Mouse (Mus musculus) inflammation-experienced regulatory T-cells, adult 6 months (primary cell): Measurements from ENCODE around the gene Pxdn. TPM values are rescaled to one million over a fixed set of nuclear protein-coding genes. Genes with fewer than 3 reads are reported as not detected.

Experiments
- ATAC-seq: one replicate; pipeline ENCODE4 v1.8.0; 2017
- polyA plus RNA-seq, 3 experiments: library from polyadenylated mRNA; unstranded; fragments of 100-300 nt; shearing (Covaris generic); gene quantifications; one replicate each; pipeline ENCODE4 v1.2.1; 2017

Pxdn gene
- polyA plus RNA-seq, 3 experiments from 2014 or later: not detected

- ATAC-seq: no peak
Observed at GRCm38 (mm10) chr12:30029111-30029510, 91.7 kb downstream of the Pxdn start.

DNA sequence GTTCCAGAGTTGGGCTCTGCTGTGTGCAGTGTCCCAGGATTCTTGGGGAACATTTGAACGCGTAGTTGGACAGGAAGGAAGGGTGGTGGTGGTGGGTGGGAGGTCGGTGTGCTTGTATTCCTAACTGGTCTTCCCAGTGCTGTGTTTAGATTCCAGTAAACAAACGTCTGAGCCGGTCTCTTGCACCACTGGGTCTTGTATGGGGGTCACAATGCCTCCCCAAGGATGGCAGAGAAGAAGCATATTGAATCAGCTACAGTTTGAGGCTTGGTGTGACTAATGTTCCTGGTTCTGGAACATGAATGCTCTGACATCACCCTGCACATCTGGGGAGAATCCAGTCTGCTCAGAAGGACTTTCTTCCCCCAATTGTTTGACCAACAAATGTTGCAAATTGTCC is 93.2 kb downstream of the Pxdn start:
- ATAC-seq: no peak

DNA sequence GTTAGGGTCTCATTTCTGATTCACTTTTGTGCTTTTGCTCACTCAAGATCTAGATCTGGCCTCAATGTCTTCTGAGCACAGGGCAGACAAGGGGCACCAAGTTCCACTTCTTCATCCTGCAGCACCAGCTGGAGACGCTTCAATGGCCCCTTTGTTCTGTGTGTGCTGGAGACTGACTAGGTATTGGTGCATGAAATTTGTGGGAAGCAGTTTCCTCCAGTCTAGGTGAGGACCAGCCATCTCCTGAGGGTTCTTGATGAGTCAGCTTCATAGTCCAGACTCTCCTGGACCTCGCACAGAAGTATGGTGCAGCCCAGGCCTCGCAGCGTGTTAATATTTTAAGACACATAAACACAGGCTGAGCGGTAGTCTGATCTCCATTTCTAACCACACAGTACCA is 97.3 kb downstream of the Pxdn start:
- ATAC-seq: no peak

DNA sequence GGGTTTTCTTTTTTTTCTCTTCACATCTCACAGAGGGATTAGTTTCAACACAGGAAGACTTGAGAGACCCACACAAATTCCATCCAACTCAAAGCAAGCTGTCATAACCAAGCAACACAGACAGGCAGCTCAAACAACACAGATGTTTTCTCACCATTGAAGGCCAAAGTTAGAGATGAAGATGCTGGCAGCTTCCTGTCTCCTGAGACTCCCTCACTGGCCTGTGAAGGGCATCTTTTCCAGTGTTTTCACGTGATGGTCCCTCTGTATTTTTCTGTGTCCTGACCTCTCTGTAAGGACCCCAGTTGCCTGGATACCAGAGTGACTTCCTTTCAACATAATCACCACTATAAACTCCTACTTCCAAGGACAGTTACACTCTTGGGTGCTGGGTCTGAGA is 98.0 kb downstream of the Pxdn start:
- ATAC-seq: no peak

- no peak for ATAC-seq
Observed at GRCm38 (mm10) chr12:30035841-30036568, 98.6 kb downstream of the Pxdn start.

DNA sequence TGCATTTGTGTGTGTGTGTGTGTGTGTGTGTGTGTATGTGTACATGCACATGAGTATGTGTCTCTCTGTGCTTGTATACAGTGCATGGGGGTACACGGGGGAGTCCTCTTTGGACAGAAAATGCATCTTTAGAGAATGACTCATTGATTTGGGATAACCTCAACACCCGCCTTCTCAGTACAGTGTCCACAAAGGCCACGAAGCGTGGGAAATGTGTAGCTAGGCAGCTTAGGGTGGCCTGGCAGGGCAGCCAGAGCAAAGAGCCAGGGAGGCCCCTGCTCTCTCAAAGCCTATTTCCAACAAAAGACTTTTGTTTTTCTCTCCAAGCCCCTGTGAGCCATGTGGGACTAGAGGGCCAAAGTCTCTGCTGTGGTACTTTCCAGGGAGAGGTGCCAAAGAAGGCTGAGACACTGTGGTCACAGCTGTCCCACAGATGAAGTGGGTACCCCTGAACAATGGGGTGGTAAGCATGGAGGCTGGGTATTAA is 99.2 kb downstream of the Pxdn start:
- no peak for ATAC-seq

DNA sequence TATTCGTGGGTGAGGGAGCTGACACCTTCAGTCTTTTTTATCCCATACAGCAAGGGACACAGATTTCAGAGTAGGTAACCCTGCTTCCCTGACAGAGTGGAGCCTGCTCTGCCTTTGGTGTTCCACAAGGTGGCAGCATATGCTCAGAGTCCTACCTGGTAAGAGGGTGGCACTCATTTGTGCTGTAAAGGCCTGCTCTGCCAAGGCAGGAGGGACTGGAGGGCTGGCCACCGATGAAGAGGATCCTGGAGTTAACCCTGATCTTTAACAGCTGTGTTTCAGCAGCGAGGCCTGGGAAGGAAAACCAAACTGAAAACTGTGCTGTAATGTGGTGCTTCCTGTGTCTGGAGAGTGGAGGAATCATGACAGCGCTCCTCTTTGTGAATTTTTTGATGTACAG is 102.2 kb downstream of the Pxdn start:
- ATAC-seq: no peak

GRCm38 (mm10) chr12:30040150-30040549 is 102.7 kb downstream of the Pxdn start:
- no peak for ATAC-seq

- ATAC-seq: no peak
Observed at GRCm38 (mm10) chr12:30048848-30049247, 111.4 kb downstream of the Pxdn start.

DNA sequence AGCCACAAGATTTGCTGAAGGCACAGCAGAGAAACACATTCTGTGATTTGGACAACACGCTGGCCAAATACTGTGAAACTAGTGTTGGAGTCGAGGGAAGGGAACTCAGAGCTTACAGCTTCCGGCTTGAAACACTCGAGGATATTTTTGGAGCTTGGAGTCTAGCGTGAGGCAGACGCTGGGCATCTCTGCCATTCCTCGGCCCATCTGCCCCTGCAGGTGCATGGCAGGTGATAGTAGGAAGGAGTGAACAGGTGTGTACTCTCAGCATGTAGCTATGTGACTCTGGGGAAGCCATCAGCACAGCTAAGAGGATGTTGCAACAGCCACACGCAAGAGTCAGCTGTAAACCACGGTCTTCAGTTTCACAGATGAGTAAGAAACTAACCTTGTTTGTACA is 112.4 kb downstream of the Pxdn start:
- ATAC-seq: no peak

DNA sequence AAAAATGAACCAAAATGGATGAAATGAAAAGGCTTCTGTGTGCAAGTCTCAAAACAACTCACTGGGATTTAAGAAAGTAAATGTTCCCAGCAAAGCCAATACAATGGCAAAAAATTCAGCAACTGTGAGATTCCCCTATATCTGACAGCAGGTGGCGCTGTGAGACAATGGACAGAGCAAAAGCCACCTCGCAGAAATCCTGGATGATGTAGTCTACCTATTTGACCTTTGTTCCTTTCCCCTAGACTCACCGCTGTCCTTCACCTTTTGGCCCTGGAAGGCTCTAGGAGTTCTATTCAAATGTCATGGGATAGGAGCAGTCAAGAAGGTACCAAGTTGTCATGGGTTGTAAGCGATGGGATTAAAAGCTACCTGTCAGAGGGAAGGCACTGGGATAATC is 112.8 kb downstream of the Pxdn start:
- ATAC-seq: no peak

DNA sequence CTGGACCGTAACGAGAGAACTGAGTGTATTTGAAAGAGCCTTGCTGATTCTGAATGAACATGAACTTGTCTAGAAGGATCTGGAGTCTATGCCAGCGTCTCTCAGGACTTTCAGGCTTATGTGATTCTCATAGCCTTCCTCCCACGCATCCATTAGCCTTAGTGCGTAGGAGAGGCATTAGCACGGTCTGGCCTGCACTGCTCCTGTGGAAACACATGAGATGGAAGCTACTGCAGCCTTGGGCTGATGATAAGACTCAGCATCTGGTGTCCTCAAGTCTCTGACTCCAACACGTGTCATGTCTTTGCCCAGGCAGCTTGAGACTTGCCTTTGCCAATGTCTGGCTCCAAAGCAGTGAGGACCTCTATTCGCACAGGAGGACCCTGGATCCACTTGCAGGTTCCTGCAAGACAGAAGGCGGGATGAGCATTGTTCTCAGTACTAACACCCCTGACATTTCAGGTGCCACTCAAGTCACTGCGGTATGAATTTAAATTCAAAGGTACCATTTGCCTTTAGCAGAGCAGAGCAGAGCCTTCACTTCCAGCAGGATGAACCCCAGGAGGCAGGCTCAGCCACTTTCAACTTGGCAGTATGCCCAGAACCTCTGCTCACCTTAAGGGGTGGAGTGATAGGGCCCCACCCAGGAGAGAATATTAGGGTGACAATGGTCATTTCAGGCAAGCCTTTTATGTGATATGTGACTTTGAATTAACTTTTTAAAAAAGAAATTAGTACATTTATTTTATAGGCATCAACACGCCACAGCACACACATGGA is 117.5 kb downstream of the Pxdn start:
- ATAC-seq: no peak

DNA sequence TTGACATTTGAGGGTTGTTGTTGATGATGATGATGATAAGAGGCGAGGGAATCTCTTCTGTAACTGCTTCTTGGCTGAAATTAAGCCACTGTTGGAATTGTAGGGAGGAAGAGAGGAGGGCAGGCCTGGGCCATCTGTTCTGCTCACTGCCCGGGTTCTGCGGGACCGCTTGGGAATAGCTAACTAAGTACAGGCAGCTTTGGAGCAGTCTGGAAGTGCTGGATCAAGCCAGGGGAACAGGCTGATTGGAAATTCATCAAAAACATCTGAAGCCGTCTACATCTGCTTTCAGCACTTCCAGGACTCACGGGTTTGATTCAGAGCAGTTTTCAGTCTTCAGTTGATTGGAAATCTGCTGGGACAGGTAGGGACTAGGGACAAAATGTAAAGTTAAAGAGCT is 120.6 kb downstream of the Pxdn start:
- ATAC-seq: no peak

GRCm38 (mm10) chr12:30061503-30062117 is 124.2 kb downstream of the Pxdn start:
- no peak for ATAC-seq

GRCm38 (mm10) chr12:30062118-30062505 is 124.7 kb downstream of the Pxdn start:
- no peak for ATAC-seq

Other genes with a start within 250 kb of the Pxdn start
- gene Tpo, start 195.0 kb downstream of the Pxdn start, polyA plus RNA-seq: not detected